Mouse (Mus musculus): ENCODE measurements around the gene Klhl32. TPM values are rescaled to one million over a fixed set of nuclear protein-coding genes. Genes with fewer than 3 reads are reported as not detected.

Klhl32 gene
- 0.07 TPM for polyA plus RNA-seq (2017; shearing (Covaris generic))

DNA sequence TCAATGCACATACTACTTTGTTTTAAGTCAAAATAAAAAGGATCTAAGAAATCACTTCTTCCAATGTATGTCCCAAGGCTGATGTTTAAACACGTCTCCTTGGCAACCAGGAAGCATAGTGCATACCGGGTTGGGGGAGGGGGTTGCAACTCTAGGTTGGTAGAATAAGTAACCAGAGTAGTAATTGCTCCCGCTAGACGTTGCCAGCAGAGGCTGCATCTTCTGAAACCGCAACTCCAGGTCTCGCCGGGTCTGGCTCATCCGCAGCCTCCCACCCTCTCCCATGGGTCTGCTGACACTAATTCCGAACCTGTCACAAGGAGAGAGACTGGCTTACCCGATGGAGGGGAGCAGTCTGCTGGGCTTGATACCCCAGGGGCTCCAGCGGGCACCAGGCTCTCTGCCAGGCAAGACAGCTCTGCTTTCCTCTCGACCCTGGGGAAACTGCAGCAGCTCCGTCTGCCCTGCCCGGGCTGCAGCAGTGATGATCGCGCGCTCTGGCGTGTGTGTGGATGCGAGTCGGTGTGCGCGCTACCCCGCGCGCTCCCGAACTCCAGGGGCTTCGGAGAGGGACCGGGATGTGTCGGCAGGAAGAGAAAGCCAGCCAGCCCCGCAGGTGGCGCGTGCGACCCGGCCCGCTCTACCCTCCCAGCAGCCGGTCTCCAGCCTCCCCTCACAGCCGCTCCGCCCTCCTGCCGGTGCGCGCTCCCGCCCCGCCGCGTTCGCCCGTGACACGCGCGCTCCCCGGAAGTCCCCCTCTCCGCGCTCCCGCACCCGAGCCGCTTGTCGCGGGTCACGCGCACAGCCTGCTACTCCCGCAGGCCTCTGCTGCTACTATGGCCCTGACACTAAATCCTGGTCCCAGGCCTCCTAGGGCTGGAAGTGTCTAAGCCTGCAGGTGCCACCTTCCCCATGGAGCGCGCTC, at the start of gene Klhl32:
TSS of gene Klhl32 (minus strand) at position 724 of the 925 bp plus-strand sequence.

DNA sequence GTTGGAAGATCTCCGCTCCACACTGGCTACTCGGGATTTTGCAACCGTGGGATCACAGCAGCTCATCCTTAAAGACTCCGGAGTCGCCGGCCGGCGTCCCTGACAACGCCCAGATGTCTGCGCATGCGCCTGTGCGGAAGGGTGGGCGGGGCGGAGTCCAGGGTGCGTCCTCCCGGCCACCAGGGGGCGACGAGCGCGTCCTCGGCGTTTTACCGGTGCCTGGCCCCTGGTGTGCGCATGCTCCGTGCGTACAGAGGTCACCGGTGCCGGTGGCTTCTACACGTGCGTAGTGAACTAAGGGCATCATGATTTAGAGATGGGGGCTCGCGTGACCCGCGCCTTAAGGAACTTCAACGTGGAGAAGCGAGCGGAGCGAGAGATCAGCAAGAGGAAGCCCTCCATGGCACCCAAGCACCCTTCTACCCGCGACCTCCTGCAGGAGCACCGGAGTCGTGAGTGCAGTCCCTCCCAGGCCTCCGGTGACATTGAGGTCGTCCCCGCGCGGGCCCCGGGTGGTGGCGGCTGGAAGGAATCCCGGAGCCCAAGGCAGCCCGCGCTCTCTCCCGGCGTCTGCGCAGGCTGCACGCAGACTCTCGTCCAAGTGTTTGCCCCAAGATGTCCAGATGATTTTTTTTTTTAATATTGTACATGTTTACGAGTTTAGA, 47.1 kb upstream of the Klhl32 start, which contains the start of gene Ndufaf4:
TSS of gene Ndufaf4 (plus strand) at position 233 of the 665 bp plus-strand sequence.

Other genes with a start within 250 kb of the Klhl32 start
- 35.0 TPM for gene Ndufaf4, start 47.0 kb upstream of the Klhl32 start, polyA plus RNA-seq (2017; shearing (Covaris generic))
- gene Gpr63, start 115.3 kb upstream of the Klhl32 start, polyA plus RNA-seq (2017; shearing (Covaris generic)): not detected

Data from CD4-positive, CD25-positive, alpha-beta regulatory T cell, adult 9 weeks (primary cell).